Mouse (Mus musculus): Measurements from ENCODE around the gene Cpn1.
A peak's percentile ranks its signal among the peaks of the same experiment; 100 is the strongest.

Cpn1 gene

GRCm38 (mm10) chr19:43986069-43986794, at the start of gene Cpn1:
Gene Cpn1, minus strand, starts transcription at chr19:43986556.
- DNase-seq (ENCODE audit: low spot score): no peak

- no peak for DNase-seq (ENCODE audit: low spot score)
These were observed 47.0 kb upstream of the Cpn1 start for GRCm38 (mm10) chr19:44033396-44033795.

GRCm38 (mm10) chr19:44032046-44032744, 45.8 kb upstream of the Cpn1 start:
- DNase-seq (ENCODE audit: low spot score): no peak

- no peak for DNase-seq (ENCODE audit: low spot score)
These were observed 43.7 kb upstream of the Cpn1 start for GRCm38 (mm10) chr19:44030024-44030423.

GRCm38 (mm10) chr19:44028972-44029371, 42.6 kb upstream of the Cpn1 start, which contains the start of gene Cyp2c23:
Gene Cyp2c23, minus strand, starts transcription at chr19:44029208.
- DNase-seq (ENCODE audit: low spot score): no peak

GRCm38 (mm10) chr19:44026956-44027530, 40.7 kb upstream of the Cpn1 start:
- DNase-seq (ENCODE audit: low spot score): no peak

- DNase-seq (ENCODE audit: low spot score): peak; percentile 6
These were observed 38.7 kb upstream of the Cpn1 start for GRCm38 (mm10) chr19:44024921-44025585.

- DNase-seq (ENCODE audit: low spot score): no peak
These were observed 36.7 kb upstream of the Cpn1 start for GRCm38 (mm10) chr19:44023066-44023465.

- DNase-seq (ENCODE audit: low spot score): no peak
These were observed 35.1 kb upstream of the Cpn1 start for GRCm38 (mm10) chr19:44021502-44021901.

- no peak for DNase-seq (ENCODE audit: low spot score)
These were observed 33.4 kb upstream of the Cpn1 start for GRCm38 (mm10) chr19:44019739-44020138.

- DNase-seq (ENCODE audit: low spot score): no peak
These were observed 27.5 kb upstream of the Cpn1 start for GRCm38 (mm10) chr19:44013862-44014261.

GRCm38 (mm10) chr19:44008784-44009183, 22.4 kb upstream of the Cpn1 start:
- no peak for DNase-seq (ENCODE audit: low spot score)

- DNase-seq (ENCODE audit: low spot score): no peak
These were observed 20.8 kb upstream of the Cpn1 start for GRCm38 (mm10) chr19:44007186-44007585.

- no peak for DNase-seq (ENCODE audit: low spot score)
These were observed 18.7 kb upstream of the Cpn1 start for GRCm38 (mm10) chr19:44005025-44005424.

GRCm38 (mm10) chr19:44004261-44004660, 17.9 kb upstream of the Cpn1 start:
- no peak for DNase-seq (ENCODE audit: low spot score)

- no peak for DNase-seq (ENCODE audit: low spot score)
These were observed 14.4 kb upstream of the Cpn1 start for GRCm38 (mm10) chr19:44000720-44001119.

GRCm38 (mm10) chr19:44000061-44000460, 13.7 kb upstream of the Cpn1 start:
- DNase-seq (ENCODE audit: low spot score): no peak

- no peak for DNase-seq (ENCODE audit: low spot score)
These were observed 12.6 kb upstream of the Cpn1 start for GRCm38 (mm10) chr19:43998802-43999527.

GRCm38 (mm10) chr19:43998101-43998500, 11.7 kb upstream of the Cpn1 start:
- DNase-seq (ENCODE audit: low spot score): peak; percentile 40

- DNase-seq (ENCODE audit: low spot score): no peak
These were observed 9.1 kb upstream of the Cpn1 start for GRCm38 (mm10) chr19:43995427-43995826.

GRCm38 (mm10) chr19:43992464-43992863, 6.1 kb upstream of the Cpn1 start:
- DNase-seq (ENCODE audit: low spot score): no peak

GRCm38 (mm10) chr19:43990362-43990761, 4.0 kb upstream of the Cpn1 start:
- no peak for DNase-seq (ENCODE audit: low spot score)
